28 mouse cellular contexts compared by ENCODE assay signal in the genomic region with DNA sequence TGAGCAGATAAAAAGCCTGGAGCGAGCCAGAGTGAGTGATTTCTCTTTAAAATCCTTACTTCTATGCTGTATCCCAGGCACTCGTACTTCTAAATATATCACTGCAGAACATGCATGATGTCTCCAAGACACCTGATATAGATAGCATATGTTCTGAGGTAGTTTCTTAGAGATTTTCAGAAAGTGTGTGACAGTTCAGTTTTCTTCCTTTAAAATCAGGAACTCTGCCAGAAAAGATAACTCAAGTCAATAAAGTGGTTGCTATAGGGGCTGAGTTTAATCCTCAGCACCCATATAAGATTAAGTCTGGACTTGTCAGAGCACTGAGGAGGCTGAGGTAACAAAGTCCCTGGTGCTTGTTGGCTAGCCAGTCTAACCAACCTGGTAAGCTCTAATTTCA.
"Had no signal": no experiment of that assay in that cellular context is flagged by ENCODE, and none has a peak within 500 bp of the region (broad histone marks: within the 10 kb centered on the region; RNA-seq: fewer than 3 reads in every experiment).

No protein-coding gene starts in this region.

- H3K36me3 ChIP-seq: forebrain, embryonic 12.5 days had no signal

- H3K27ac ChIP-seq: embryonic facial prominence, embryonic 10.5 days; embryonic facial prominence, embryonic 12.5 days; embryonic facial prominence, embryonic 13.5 days; embryonic facial prominence, embryonic 15.5 days; forebrain, embryonic 10.5 days; forebrain, embryonic 12.5 days; forebrain, embryonic 13.5 days; forebrain, embryonic 15.5 days had no signal

- DNase-seq: cerebellum, adult 8-10 months; cerebellum, adult 9-10 months; cerebellum, adult 9-11 months; cerebellum, postnatal 10 days; cerebellum, postnatal 14 days; cerebellum, postnatal 25 days; cerebellum, postnatal 36 days; embryo, embryonic 11 days; forebrain, postnatal 0 days; gastrocnemius, adult 2 months; gastrocnemius, postnatal 10 days; gastrocnemius, postnatal 14 days; gastrocnemius, postnatal 25 days; gastrocnemius, postnatal 36 days; heart, adult 11 months; heart, adult 18-20 months; heart, adult 2 months had no signal

- ATAC-seq: forebrain, embryonic 13.5 days; forebrain, embryonic 14.5 days; forebrain, embryonic 15.5 days; forebrain, embryonic 16.5 days; forebrain, postnatal 0 days had no signal

- H3K9ac ChIP-seq: embryonic facial prominence, embryonic 12.5 days; embryonic facial prominence, embryonic 13.5 days; embryonic facial prominence, embryonic 15.5 days; forebrain, embryonic 12.5 days; forebrain, embryonic 13.5 days; forebrain, embryonic 15.5 days; forebrain, postnatal 0 days had no signal

- H3K4me3 ChIP-seq: embryonic facial prominence, embryonic 10.5 days; embryonic facial prominence, embryonic 12.5 days; embryonic facial prominence, embryonic 13.5 days; embryonic facial prominence, embryonic 15.5 days; erythroblast, embryonic 14.5 days; forebrain, embryonic 10.5 days; forebrain, embryonic 12.5 days; forebrain, embryonic 13.5 days; forebrain, embryonic 15.5 days; gastrocnemius, adult 2 months; heart, adult 2 months had no signal

- H3K4me1 ChIP-seq: embryonic facial prominence, embryonic 10.5 days; embryonic facial prominence, embryonic 12.5 days; embryonic facial prominence, embryonic 13.5 days; embryonic facial prominence, embryonic 15.5 days; forebrain, embryonic 10.5 days; forebrain, embryonic 12.5 days; forebrain, embryonic 13.5 days; forebrain, embryonic 15.5 days had no signal

- H3K9me3 ChIP-seq: embryonic facial prominence, embryonic 10.5 days; embryonic facial prominence, embryonic 12.5 days; embryonic facial prominence, embryonic 13.5 days; embryonic facial prominence, embryonic 15.5 days; forebrain, embryonic 10.5 days; forebrain, embryonic 12.5 days; forebrain, embryonic 13.5 days; forebrain, embryonic 15.5 days had no signal

- H3K27me3 ChIP-seq: embryonic facial prominence, embryonic 12.5 days; embryonic facial prominence, embryonic 13.5 days; embryonic facial prominence, embryonic 15.5 days; forebrain, embryonic 12.5 days; forebrain, embryonic 13.5 days; forebrain, embryonic 15.5 days had no signal
